Mouse (Mus musculus) frontal cortex, postnatal 25 days (tissue): ENCODE measurements around the gene Tspoap1.

Source experiments
- DNase-seq, 2 experiments: peaks; one replicate each; pipeline ENCODE4 v3.0.0; 2022; ENCODE audit warnings: low spot score in 2 of 2

The Tspoap1 gene

GRCm38 (mm10) chr11:87745632-87746555 lies 14.4 kb upstream of the Tspoap1 start:
- DNase-seq, result no peak

GRCm38 (mm10) chr11:87747312-87747711 lies 13.0 kb upstream of the Tspoap1 start:
- no peak for DNase-seq

- no peak for DNase-seq
Measured at GRCm38 (mm10) chr11:87747716-87748115, 12.6 kb upstream of the Tspoap1 start.

GRCm38 (mm10) chr11:87748132-87749119 lies 11.9 kb upstream of the Tspoap1 start:
- DNase-seq, result no peak

- peak in 1 of 2 experiments; percentile 23 for DNase-seq
Measured at GRCm38 (mm10) chr11:87749192-87750042, 10.9 kb upstream of the Tspoap1 start.

- DNase-seq, result no peak
Measured at GRCm38 (mm10) chr11:87750043-87750421, 10.3 kb upstream of the Tspoap1 start.

- DNase-seq, result no peak
Measured at GRCm38 (mm10) chr11:87750521-87750920, 9.8 kb upstream of the Tspoap1 start.

GRCm38 (mm10) chr11:87751031-87751430 lies 9.3 kb upstream of the Tspoap1 start:
- no peak for DNase-seq

- no peak for DNase-seq
Measured at GRCm38 (mm10) chr11:87751491-87751966, 8.8 kb upstream of the Tspoap1 start.

GRCm38 (mm10) chr11:87752307-87752706 lies 8.0 kb upstream of the Tspoap1 start:
- DNase-seq, result no peak

GRCm38 (mm10) chr11:87753255-87753654 lies 7.1 kb upstream of the Tspoap1 start:
- DNase-seq, result no peak

- DNase-seq, result no peak
Measured at GRCm38 (mm10) chr11:87753891-87754501, 6.3 kb upstream of the Tspoap1 start.

GRCm38 (mm10) chr11:87754603-87755002 lies 5.7 kb upstream of the Tspoap1 start:
- DNase-seq, result no peak

- no peak for DNase-seq
Measured at GRCm38 (mm10) chr11:87755360-87756017, 4.9 kb upstream of the Tspoap1 start.

GRCm38 (mm10) chr11:87756251-87756820 lies 4.0 kb upstream of the Tspoap1 start:
- no peak for DNase-seq

GRCm38 (mm10) chr11:87757001-87757954 lies 3.1 kb upstream of the Tspoap1 start:
- no peak for DNase-seq

GRCm38 (mm10) chr11:87758161-87758911 lies 2.0 kb upstream of the Tspoap1 start:
- no peak for DNase-seq
